Mouse (Mus musculus): Measurements from ENCODE around the gene Trpt1. TPM values are rescaled to one million over a fixed set of nuclear protein-coding genes. Genes with fewer than 3 reads are reported as not detected.
"Not testable (repeated sequence)": the region's sequence is repeated elsewhere in the genome, so short reads cannot be mapped to it uniquely, and the experiment has no call there.

Trpt1 gene
- total RNA-seq, 2 experiments from 2014 or later = 24.4 to 26.4 TPM

DNA sequence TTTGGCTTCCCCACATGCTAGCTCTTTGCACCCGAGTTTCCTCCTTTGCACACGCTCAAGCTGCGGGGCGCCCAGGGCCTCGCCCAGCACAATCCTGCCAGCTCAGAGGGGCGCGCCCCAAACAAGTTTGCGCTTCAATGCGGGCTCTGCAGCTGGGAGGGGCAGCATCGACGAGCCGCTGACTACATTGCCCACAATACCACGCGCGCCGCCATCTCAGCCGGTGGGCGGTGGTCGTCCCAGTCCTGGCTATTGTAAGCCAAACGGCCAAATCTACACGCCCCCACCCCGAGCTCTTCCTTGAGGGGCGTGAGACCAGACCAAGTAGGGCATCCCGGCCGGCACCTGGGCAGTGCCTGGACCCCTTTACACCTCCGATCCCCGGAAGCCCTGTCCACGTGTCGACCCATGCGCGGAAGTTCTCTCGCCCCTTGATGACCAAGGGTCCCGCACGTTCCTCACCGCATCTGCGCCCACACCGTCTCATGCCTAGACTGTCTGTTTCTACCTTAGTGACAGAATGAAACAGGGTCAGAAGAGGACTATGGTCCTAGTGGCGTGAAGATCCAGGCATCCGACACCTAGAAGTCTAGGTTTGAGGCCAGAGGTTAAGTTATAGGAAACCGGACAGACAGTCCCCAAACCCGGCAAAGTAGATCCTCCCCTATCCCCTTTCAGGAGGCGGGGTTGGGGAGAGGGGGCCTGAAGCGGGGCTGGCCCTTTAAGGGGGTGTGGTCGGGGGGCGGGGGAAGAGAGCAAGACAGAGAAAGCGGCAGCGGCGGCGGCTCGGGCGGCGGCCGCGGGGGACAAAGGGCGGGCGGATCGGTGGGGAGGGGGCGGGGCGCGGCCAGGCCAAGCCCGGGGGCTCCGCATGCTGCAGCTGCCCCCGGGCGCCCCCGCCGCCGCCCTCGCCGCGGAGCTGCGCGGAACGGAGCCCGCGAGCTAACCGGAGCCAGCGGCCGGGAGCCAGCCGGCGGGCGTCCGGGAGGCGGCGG, 21.4 kb upstream of the Trpt1 start, which contains the start of gene Ppp1r14b:
Ppp1r14b (plus strand) TSS at position 758 of the 995 bp plus-strand sequence.
- DNase-seq (ENCODE audit: low spot score) = peak; percentile 80

DNA sequence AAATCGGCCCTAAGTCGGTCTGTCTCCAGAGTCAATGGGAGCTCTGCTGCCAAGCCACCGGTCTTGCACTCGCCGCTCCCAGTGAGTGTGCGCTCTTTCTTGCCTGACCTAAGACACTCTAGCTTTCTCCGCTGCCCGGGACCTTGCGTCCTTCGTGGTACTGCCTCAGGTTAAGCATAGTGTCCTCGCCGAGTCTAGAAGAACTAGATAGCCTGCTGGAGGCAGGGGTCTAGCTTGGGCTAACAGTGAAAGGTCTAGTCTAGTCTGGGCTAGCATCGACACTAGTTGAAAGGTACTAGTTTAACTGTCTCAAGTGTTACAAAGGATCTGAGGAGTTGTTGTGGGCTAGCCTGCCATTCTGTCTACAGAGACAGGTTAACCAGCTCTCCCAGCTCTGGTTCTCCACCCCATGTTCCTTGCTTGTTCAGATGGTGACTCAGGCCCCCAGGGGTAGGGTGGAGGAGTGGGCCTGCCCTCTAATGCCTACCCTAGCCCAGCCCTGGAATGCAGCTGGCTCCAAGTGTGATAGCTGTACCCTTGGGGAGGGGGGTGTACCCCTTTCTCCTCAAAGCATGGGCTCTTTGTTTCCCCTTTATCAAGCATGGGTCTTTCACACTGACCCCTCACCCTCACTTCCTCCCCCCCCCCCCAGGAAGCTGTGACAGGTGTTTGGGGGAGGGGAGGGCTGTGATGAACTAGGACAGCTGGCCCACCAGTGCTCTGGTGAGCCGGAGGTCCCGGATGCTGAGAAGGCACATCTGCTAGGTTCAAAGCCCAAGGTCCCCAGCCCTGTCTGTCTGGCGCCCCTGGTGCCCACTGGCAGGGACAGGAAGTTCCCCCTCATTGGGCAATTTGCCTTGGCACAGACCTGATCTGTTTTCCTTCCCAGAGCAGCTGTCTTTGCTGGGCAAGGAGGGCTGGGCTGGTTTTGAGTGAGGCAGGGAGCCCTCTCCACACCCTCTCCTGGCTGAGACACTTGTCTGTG, 20.1 kb upstream of the Trpt1 start, which contains the start of gene Plcb3:
Plcb3 (minus strand) TSS at position 934 of the 985 bp plus-strand sequence.
- peak; percentile 89 for DNase-seq (ENCODE audit: low spot score)

DNA sequence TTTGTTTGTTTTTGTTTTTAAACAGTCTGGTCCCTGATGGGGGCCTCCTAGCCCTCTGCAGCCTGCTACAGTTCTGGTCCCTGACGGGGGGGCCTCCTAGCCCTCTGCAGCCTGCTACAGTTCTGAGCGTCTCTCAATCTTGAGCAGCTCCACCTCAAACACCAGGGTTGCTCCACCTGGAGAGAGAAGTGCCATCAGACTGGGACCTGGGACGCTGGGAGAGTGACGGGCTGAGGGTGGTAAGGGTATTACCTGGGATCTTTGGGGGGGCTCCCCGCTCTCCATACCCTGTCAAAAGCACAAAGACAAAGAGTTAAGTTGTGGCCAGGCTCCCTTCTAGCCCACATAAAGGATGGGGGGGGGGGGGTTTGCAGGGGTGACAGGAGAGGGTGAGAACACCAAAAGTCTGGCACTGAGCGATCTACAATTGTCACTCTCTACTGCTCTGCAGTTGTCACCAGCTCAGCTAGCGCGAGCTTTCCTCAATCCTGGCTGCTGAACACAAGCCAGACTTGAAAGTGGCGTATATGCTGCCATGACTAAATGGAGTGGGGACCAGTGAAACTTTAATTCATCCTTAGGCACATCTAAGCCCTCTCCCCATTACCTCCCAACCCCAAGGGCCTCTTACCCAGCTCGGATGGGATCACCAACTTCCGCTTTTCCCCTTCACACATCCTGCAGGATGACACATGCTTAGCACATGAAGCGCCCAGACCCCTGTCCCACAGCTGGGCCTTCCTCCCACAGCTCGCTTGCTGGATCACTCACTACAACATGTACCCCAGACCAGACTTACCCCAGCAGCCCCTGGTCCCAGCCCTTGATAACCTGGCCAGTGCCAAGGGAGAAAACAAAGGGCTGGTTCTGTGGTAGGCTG, 17.9 kb upstream of the Trpt1 start:
- DNase-seq (ENCODE audit: low spot score) = no peak

DNA sequence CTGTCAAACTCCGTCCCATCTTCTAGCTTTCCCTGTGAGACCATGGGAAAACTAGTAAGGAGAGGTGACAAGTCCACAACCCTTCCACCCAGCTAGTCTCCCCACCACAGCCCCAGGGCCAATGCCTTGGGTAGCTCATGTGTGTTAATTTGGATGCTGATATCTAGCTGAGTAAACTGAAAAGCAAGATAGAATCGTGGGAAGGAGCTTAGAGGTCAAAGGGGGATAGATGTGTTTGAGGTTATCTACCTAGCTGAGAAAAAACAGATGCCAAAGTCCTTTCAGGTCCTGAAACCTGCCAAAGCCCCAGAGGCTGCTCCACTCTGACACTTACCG, 17.3 kb upstream of the Trpt1 start:
- DNase-seq (ENCODE audit: low spot score) = no peak

DNA sequence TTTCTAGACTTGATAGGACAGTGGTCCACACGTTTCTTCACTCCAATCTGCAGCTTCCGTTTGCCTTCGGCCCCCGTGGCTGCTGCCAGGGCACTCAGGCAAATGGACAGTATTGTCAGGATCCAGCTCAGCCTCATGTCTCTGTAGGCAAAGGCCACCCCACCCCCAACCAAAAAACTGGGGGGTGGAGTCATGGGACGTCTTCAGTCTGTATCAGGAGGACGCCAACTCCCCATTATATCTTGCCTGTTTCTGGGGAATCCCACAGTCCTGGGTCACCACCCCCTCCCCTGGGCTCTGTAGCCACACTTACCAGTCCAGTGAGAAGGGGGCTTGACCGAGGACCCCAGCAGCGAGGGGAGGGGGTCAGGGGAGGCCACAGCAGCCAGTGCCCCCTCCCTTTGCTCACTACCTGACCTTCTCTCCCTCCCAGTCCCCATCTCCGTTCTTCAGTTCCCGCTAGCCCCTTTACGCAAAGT, 16.9 kb upstream of the Trpt1 start:
- no peak for DNase-seq (ENCODE audit: low spot score)

DNA sequence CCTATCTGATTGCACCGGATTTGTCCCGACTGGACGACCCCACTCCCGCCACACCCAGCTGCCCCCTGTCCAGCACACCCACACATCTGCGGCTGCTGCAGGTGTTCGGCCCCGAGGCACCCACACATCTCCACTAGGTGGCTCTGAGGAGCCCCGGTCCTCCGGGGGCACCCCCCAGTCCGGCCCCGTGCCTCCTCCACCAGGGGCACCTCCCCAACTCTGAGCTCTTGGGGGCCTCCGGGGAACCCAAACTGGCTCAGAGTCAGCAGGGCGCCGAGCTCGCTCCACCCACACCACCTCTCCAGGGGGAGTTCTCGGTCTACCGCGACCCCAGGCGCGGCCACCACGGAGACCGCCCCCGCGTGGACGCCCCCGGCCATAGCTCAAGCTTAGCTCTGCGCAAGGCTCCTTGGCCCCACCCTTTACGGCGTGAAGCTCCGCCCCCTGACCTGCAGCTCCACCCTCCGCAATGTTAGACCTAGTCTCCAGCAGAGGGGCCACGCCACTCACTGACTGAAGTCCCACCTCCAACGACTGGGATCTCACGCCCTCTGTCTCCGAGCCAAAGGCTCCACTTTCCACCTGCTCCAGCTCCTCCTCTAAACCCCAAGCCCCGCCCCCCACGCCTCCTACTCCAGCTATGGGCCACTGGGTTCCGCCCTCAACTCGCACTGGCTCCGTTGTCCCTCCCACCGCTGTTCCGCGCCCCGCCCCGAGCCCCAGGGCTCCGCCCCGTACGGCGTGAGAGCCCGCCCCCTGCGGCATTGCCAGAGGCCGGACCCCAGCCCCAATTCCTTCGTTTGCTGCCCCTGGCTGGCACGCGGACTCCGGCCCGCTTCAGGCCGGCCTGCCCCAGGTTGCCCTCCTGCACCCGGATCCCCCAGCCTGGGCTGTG, 16.2 kb upstream of the Trpt1 start:
- peak; percentile 100 for DNase-seq (ENCODE audit: low spot score)

DNA sequence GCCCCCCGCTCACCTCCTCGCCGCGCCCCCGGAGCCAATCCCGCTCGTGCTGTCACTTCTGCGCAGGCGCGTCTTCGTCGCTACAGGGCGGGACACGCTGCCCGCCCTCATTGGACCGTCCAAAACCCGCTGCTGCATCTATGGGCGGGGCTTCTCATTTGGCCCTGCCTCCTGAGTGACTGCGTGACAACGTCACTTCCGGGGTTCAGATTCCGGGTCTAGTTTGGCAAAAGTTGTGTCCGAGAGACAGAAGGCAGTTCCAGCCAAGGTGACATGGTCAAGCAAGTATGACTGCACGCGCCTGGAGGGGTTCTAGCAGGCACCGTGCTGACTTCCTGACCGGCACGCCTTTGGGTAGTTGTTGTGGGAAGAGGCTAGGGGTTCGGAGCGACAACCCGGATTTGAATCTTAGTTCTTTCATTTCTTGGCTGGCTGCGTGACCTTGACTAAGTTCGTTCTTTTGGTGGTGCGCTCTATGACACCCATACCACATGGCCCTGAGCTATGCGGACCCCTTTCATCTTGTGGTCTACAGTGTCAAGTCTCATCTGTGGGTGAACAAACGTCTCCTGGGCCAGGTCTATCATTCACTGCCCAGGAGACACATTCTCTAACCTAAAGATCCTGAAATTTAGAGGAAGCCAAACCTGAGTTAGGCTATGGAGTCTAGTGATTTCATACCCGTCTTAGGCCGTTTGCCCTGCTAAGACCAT, 15.4 kb upstream of the Trpt1 start, which contains the start of gene Fkbp2:
Fkbp2 (minus strand) TSS at position 121 of the 713 bp plus-strand sequence.
- peak; percentile 99 for DNase-seq (ENCODE audit: low spot score)

DNA sequence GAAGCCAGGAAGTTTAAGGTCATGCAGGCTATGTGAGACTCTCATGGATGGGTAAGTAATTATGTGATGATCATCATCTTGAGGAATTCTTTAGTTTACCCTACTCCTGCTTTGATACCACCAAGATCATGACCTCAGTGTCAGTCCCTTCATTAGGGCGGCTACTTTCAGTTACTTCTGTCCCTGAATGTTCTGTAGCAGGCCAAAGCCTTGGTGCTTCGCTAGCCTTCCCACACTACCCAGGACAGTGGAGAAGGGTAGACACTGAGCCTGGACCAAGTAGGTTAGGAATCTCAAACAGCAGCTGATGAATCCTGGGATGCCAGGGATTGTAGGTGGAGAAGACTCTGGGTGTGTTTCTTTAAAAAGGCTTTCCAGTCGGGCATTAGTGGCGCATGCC, 14.5 kb upstream of the Trpt1 start:
- DNase-seq (ENCODE audit: low spot score) = no peak

DNA sequence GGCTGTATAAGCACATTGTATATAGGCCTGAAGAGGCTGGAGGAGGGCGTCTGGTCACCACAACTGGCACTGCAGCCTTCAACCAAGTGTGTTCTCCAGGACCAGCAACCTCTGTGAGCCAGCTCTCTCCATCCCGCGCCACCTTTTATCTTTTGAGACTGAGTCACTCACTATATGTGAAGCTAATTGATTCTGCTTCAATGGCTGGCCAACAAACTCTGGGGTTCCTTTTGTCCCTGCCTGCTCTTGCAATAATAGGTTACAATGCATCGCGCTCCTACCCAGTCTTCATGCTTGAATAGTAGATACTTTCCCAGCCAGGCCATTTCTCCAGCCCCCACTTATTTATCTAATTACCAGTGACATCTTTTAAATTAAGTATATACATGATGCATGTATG, 12.3 kb upstream of the Trpt1 start:
- DNase-seq (ENCODE audit: low spot score) = no peak

DNA sequence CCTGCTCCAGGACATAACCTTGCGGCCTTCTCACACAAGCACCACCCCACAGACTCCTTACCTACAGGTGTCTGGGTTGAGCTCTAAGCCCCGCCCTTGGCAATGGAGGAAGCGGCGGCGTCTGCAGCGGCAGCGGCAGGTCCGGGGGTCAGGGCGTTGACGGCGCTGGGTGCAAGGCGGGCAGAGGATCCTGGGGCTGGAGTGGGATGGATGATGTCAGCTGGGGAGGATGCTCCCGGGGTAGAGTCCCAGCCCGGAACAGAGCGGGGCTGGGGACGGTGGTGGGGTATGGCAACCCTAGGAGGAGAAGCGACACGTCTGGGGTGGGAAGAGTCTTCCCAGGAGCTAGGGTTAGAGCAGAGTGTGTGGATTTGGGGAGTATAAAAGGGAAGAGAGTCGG, 10.6 kb upstream of the Trpt1 start:
- no peak for DNase-seq (ENCODE audit: low spot score)

DNA sequence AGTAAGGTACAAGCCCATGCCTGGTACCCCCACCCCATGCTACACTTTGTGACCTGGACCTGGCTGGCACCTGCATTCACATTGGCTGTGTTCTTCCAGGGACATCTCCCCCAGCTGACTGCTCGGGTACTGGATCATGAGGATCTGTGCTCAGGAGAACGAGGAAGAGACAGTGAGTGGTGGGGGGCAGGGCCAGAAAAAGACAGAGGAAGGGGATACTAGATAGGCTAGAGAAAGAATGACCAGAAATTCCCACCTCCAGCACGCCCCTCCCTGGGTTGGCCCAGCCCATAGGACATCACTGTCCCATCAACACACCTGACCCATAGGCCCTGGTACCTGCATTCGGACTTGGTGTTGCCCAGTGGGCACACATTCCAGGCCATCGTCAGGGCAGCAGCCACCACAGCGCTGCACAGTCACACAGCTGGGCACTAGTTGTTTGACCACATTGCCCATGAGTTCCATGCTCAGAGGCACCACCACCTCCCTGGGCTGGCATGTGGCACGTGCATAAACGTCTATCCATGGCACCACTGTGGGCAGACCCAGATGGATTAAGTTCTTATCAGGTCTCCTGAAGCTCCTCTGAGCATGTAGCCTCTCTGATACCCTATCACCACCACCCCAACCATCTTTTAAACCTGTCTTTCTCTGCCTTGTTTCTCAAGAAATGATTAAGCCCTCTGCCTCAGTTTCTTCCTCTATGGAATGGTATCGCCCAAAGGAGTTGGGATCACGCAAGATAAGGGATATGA, 9.8 kb upstream of the Trpt1 start:
- DNase-seq (ENCODE audit: low spot score) = no peak

DNA sequence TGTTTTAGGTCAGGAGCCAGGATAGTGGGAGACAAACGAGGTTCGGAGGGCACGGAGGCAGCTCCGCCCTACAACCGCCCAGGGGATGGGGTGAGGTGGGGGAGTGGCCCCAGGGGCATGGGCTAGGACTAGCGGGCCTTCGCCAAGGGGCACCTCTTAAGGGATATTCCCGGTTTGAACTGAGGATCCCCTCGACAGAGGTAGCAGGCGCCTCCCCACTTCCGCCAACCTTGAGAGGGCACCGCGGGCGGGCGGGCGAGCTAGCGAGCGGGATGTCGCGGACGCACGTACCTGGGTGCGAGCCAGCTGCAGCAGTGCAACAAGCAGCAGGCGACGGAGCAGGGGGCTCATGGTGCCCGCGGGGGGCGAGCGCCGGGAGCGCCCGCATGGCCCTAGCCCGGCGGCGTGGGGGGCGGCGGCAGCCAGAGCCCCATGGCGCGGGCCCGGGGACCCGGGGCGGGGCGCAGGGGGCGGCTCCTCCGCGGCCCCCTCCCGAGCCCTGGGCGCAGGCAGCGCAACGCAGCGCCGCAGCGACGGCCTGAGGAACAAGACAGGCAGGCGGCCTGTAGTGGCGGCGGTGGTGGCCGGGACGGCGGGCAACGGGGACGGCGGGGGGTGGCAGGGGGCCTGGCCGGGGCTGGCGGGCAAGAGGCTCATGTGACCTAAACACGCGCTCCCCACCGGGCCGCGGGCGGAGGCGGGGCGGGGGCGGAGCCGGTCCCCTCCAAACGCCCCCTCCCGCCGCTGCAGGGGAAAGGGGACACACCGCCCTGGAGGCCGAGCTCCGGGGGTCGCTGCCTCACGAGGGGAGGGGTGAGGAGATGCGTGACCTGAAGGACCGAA, 8.6 kb upstream of the Trpt1 start, which contains the start of gene Vegfb:
Vegfb (minus strand) TSS at position 591 of the 843 bp plus-strand sequence.
- DNase-seq (ENCODE audit: low spot score) = peak; percentile 62

DNA sequence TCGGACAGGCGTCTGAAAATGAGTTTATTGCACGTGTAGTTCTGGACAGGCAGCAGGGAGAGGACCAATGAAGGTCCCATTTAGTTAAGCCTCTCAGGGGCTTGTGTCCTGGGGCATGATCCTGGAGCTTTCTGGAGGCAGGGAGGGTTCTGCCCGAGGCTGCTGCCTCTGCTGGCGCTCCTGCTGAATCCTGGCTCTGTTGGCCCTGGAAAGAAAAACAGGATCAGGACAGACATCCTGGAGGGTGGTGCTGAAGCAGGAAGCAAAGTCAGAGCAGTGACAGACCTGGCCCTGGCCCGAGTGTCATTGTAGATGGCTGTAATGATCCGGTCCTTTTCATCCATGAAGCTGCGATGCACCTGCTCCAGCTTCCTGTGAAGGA, 8.0 kb upstream of the Trpt1 start:
- DNase-seq (ENCODE audit: low spot score) = no peak

DNA sequence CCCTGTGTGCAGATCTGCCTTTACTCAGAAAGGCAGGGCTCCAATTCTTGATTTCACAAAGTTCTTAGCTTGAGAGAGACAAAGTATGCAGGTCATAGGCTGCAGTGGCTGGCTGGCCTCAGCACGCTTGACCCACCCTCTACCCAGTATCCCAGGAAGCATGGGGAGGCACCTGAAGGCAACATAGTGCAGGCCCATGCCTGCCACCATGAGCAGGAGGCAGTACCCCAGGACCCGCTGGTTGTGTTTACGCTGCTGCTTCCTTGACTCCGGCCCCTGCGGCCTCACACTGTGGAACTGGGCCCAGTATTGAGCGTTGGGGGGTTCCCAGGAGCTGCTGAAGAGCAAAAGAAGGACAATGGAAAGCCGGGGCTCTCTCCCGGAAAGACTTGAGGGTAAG, 6.7 kb upstream of the Trpt1 start:
- no peak for DNase-seq (ENCODE audit: low spot score)

DNA sequence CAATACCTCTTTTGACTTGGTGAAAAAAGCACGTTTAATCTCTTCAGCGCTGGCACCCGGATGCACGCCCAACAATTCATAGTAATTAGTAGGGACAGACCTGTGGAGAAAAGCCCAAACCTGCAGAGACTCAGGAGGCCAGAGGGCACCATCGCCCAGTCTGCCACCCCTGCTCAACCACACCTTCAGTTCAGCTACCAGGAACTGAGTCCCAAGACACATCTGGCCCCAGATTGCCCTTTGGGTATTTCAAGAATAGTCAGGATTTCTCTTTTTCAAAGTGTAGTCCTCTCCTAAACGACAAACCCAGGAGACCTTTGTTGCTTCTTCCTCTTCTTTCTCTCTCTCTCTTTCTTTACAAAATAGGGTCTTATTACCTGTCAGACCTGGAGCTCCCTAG, 5.2 kb upstream of the Trpt1 start:
- DNase-seq (ENCODE audit: low spot score) = no peak

DNA sequence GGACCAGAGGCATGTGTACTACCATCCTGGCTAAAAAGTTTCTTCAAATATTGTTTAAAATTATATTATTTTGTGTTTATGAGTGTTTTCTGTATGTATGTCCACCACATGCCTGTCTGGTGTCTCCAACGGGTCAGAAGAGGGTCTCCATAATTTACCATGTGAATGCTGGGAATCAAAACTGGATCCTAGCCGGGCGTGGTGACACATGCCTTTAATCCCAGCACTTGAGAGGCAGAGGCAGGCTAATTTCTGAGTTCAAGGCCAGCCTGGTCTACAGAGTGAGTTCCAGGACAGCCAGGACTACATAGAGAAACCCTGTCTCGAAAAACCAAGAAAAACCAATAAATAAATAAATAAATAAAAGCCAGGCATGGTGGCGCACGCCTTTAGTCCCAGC, 4.8 kb upstream of the Trpt1 start:
- not testable (repeated sequence) for DNase-seq (ENCODE audit: low spot score)
